Mouse (Mus musculus) heart, postnatal 0 days (tissue): Measurements from ENCODE around the gene Arl13a. TPM values are rescaled to one million over a fixed set of nuclear protein-coding genes. Genes with fewer than 3 reads are reported as not detected.

ENCODE experiments used
- ATAC-seq: fragments of 200-750 bp; cut with Nextera tagmentation; 2 replicates; pipeline ENCODE4 v1.8.0; 2017; ENCODE audit warnings: low read depth, moderate number of reproducible peaks, moderate library complexity; ENCODE audit not compliant: insufficient read depth
- DNase-seq: peaks from one replicate; pipeline ENCODE4 v3.0.0-alpha.2; 2016; ENCODE audit warnings: low spot score
- H3K27ac ChIP-seq: fragments of 300-500 bp; sonication (generic); 2 replicates; pipeline ENCODE4 v1.5.1; 2014; ENCODE audit warnings: low read depth, mild to moderate bottlenecking
- H3K27me3 ChIP-seq: fragments of 300-500 bp; sonication (generic); 2 replicates; pipeline ENCODE4 v1.6.1; 2014; ENCODE audit warnings: low read length, mixed read lengths; ENCODE audit not compliant: control insufficient read depth, insufficient read depth
- H3K36me3 ChIP-seq: fragments of 300-500 bp; sonication (generic); replicated peaks from 2 replicates; pipeline ENCODE4 v1.6.1; 2014; ENCODE audit warnings: low read length, mixed read lengths; ENCODE audit not compliant: control insufficient read depth, insufficient read depth
- H3K4me1 ChIP-seq: fragments of 300-500 bp; sonication (generic); 2 replicates; pipeline ENCODE4 v1.6.1; 2014; ENCODE audit warnings: antibody characterized with exemption; ENCODE audit not compliant: control insufficient read depth, insufficient read depth
- H3K4me2 ChIP-seq: fragments of 300-500 bp; sonication (generic); 2 replicates; pipeline ENCODE4 v1.6.1; 2014; ENCODE audit warnings: low read depth, mild to moderate bottlenecking, low read length, moderate library complexity
- H3K4me3 ChIP-seq: fragments of 300-500 bp; sonication (generic); 2 replicates; pipeline ENCODE4 v1.5.1; 2014; ENCODE audit warnings: low read depth, low read length
- H3K9ac ChIP-seq: fragments of 300-500 bp; sonication (generic); replicated peaks from 2 replicates; pipeline ENCODE4 v1.6.1; 2014; ENCODE audit warnings: low read depth, low read length, mixed read lengths
- H3K9me3 ChIP-seq: fragments of 300-500 bp; sonication (generic); replicated peaks from 2 replicates; pipeline ENCODE4 v1.6.1; 2016; ENCODE audit warnings: low read length; ENCODE audit not compliant: control insufficient read depth
- CTCF ChIP-seq: IDR thresholded peaks from 2 replicates; pipeline ENCODE4 v1.5.1; 2016; ENCODE audit warnings: antibody characterized with exemption, control low read depth, low read depth
- EP300 ChIP-seq: IDR thresholded peaks from 2 replicates; pipeline ENCODE4 v1.6.1; 2016; ENCODE audit warnings: antibody characterized with exemption, low read depth
- WGBS: fragments of 180-500 bp; shearing (Covaris S2); extraction: QIAGEN DNeasy Blood & Tissue Kit; methylation state at CpG from one replicate; pipeline ENCODE4 v1.1.7; 2014; 5-methylcytosine and 5-hydroxymethylcytosine counted together
- polyA plus RNA-seq: library from polyadenylated mRNA; unstranded; fragments of >200 nt; fragmentation: Nextera tagmentation; extraction: Ambion mirVana; gene quantifications from 2 replicates; pipeline ENCODE4 v1.2.1, GENCODE M21; 2015
- total RNA-seq: library from RNA; depleted of rRNA; stranded (reverse); fragments of >200 nt; gene quantifications from 2 replicates; pipeline ENCODE4 v1.2.3, GENCODE M21; 2014; ENCODE audit warnings: low replicate concordance; rRNA removed

Arl13a gene
- total and polyA plus RNA-seq, 2 experiments from 2014 or later, result not detected

- Histone ChIP-seq H3K9ac (no peak overlapping the region), H3K9me3 (no peaks in the 10 kb centered on the region), H3K4me2 (no peak overlapping the region), H3K4me1 (no peaks in the 10 kb centered on the region), H3K27me3 (no peaks in the 10 kb centered on the region), H3K36me3 (peaks cover 18% of the 10 kb centered on the region), H3K27ac (no peak overlapping the region), H3K4me3 (no peak overlapping the region)
- ATAC-seq (no peak), DNase-seq (no peak)
- 87% methylated on average over 10 of the region's 10 CpGs for WGBS
- no peak for TF ChIP-seq CTCF
- TF ChIP-seq EP300, result no peak
Measured at GRCm38 (mm10) chrX:134245946-134246345, 58.6 kb downstream of the Arl13a start.

- Histone ChIP-seq H3K9me3 (no peaks in the 10 kb centered on the region), H3K27me3 (no peaks in the 10 kb centered on the region), H3K27ac (no peak overlapping the region), H3K9ac (no peak overlapping the region), H3K4me3 (no peak overlapping the region), H3K36me3 (peaks cover 3% of the 10 kb centered on the region; the same call in 1 of the 2 replicates), H3K4me2 (no peak overlapping the region), H3K4me1 (no peaks in the 10 kb centered on the region)
- WGBS, result 28% methylated on average over 2 of the region's 2 CpGs
- no peak for TF ChIP-seq EP300
- no peak for DNase-seq
- no peak for ATAC-seq
Measured at GRCm38 (mm10) chrX:134248202-134248601, 60.9 kb downstream of the Arl13a start.

Other genes starting within 250 kb of the Arl13a start
- 0.08 and 1.8 TPM in 2 replicates for gene Sytl4, start 205.7 kb upstream of the Arl13a start, total RNA-seq
- gene Sytl4, start 205.7 kb upstream of the Arl13a start, polyA plus RNA-seq, result 1.1 and 1.2 TPM in 2 replicates
- gene Cstf2, start 128.3 kb upstream of the Arl13a start, total RNA-seq, result 15.3 and 20.6 TPM in 2 replicates
- gene Cstf2, start 128.3 kb upstream of the Arl13a start, polyA plus RNA-seq, result 11.0 and 12.3 TPM in 2 replicates
- gene Xkrx, start 25.4 kb upstream of the Arl13a start, total RNA-seq, result 0.15 TPM in 1 of 2 replicates, not detected in the other
- gene Xkrx, start 25.4 kb upstream of the Arl13a start, polyA plus RNA-seq, result 0.30 and 0.31 TPM in 2 replicates
- gene Nox1, start 34.5 kb downstream of the Arl13a start, total RNA-seq, result not detected in 2 replicates
- 0.16 and 0.29 TPM in 2 replicates for gene Nox1, start 34.5 kb downstream of the Arl13a start, polyA plus RNA-seq
- 49.2 and 61.9 TPM in 2 replicates for gene Trmt2b, start 89.5 kb downstream of the Arl13a start, total RNA-seq
- 36.2 and 37.7 TPM in 2 replicates for gene Trmt2b, start 89.5 kb downstream of the Arl13a start, polyA plus RNA-seq
- 69.7 and 71.2 TPM in 2 replicates for gene Tmem35a, start 107.7 kb downstream of the Arl13a start, total RNA-seq
- gene Tmem35a, start 107.7 kb downstream of the Arl13a start, polyA plus RNA-seq, result 23.9 and 24.9 TPM in 2 replicates
- 12.2 and 26.3 TPM in 2 replicates for gene Cenpi, start 120.6 kb downstream of the Arl13a start, total RNA-seq
- gene Cenpi, start 120.6 kb downstream of the Arl13a start, polyA plus RNA-seq, result 7.0 and 7.8 TPM in 2 replicates
- gene Drp2, start 217.1 kb downstream of the Arl13a start, total RNA-seq, result 0.04 and 1.4 TPM in 2 replicates
- gene Drp2, start 217.1 kb downstream of the Arl13a start, polyA plus RNA-seq, result 0.07 and 0.08 TPM in 2 replicates